Mouse (Mus musculus) CD8-positive naive resting alpha-beta T cell, adult 57 days (primary cell): Measurements from ENCODE around the gene Nrd1. TPM values are rescaled to one million over a fixed set of nuclear protein-coding genes. Genes with fewer than 3 reads are reported as not detected.

ENCODE experiments used
- total RNA-seq: library from RNA; stranded (reverse); gene quantifications from one replicate; pipeline ENCODE4 v1.2.4, GENCODE M21; 2023

The Nrd1 gene
- 158 TPM for total RNA-seq

GRCm38 (mm10) chr4:108999999-109000950, at the start of gene Nrd1:
Gene Nrd1 (plus strand): TSS chr4:109000655.

Other genes starting within 250 kb of the Nrd1 start
- 0.31 TPM for gene Zfyve9, start 219.9 kb upstream of the Nrd1 start, total RNA-seq
- gene Btf3l4, start 167.0 kb upstream of the Nrd1 start, total RNA-seq = 37.0 TPM
- 31.7 TPM for gene Txndc12, start 166.1 kb upstream of the Nrd1 start, total RNA-seq
- 35.8 TPM for gene Kti12, start 152.9 kb upstream of the Nrd1 start, total RNA-seq
- not detected for gene A730015C16Rik, start 152.0 kb upstream of the Nrd1 start, total RNA-seq
- gene Rab3b, start 121.6 kb upstream of the Nrd1 start, total RNA-seq = not detected
- gene Osbpl9, start 201.6 kb downstream of the Nrd1 start, total RNA-seq = 125 TPM
- not detected for gene Calr4, start 233.8 kb downstream of the Nrd1 start, total RNA-seq